Mouse (Mus musculus) ovary, postnatal 36 days (tissue): Measurements from ENCODE around the gene Gm3696.
"Not testable (repeated sequence)": the region's sequence is repeated elsewhere in the genome, so short reads cannot be mapped to it uniquely, and the experiment has no call there.

Experiments used
- DNase-seq: peaks from one replicate; pipeline ENCODE4 v3.0.0; 2022; ENCODE audit warnings: low spot score, mixed read lengths

The Gm3696 gene

DNA sequence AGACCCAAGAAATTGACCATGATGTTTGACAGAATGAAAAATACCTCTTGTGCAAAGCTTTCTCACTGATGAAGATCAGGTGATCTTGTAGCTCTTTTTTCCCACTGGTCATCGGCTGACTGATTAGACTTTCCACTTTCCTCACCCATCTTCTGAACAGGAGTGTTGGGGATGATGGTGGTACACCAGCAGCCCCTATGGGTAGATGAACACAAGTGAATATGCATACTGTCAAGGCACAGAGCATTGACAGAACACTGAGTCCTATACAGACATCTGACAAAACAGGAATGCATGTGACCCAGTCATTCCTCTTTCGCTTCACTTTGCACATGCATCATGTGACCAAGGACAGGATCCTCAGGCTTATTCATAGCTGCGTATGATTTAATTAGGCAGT is at the start of gene Gm3696:
Gm3696 (minus strand) TSS at position 101 of the 400 bp plus-strand sequence.
- not testable (repeated sequence) for DNase-seq

DNA sequence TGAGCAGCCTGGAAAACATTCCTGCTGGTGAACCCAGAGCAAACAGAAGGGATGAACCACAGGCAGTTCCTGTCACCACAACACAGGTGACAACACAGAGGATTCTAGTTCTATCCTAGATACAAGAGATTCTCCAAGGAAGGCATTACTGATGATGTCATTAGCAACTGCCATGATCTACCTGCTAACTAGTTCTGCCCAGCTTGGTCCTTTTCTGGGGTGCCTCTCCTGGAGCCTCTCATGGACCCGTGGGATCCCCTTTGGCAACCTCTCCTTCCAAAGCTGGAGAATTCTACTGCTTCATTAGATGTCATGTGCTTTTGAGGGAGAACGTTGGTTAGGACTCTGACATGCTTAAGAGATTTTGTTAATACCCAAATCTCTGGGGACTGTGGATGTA is 24.9 kb upstream of the Gm3696 start, which contains the start of gene Gm6676:
Gm6676 (minus strand) TSS at position 101 of the 400 bp plus-strand sequence.
- DNase-seq, result not testable (repeated sequence)

DNA sequence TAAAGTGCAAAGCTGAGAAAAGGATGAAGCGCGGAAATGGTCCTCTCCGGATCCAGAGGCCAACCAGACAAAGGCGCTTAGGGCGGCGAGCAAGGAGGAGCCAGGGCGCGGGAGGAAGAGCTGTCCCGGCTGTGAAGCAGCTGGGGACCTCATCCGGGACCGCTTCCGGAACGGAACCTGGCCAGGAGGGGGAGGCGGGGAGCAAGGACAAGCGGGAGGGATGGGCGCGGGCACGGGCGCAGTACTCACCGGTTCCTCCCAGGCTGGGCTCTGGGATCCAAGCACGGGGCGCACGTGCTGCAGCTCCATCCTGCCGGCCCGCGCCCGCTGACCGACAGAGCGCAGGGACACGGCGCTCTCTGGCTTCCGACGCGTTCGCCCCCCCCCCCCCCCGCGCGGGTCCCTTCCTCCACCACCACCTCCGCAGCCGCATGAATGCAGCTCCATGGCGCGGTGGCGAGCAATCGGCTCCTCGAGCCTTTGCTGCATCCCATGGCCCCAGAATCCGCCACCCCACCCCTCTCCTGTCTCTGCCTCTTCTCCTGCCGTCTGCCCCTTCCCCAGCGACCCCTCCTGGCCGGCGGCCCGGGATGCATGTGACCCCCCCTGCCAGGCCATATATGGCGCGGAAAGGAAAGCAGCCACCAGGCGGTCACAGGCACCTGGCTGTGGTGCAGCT is 4.8 kb upstream of the Gm3696 start:
- not testable (repeated sequence) for DNase-seq

DNA sequence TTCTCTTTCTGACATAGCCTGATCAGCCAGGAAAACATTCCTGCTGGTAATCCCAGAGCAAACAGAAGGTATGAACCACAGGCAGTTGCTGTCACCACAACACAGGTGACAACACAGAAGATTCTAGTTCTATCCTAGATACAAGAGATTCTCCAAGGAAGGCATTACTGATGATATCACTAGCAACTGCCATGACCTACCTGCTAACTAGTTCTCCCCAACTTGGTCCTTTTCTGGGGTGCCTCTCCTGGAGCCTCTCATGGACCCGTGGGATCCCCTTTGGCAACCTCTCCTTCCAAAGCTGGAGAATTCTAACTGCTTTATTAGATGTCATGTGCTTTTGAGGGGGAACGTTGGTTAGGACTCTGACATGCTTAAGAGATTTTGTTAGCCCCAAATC is 55.6 kb downstream of the Gm3696 start, which contains the start of gene Gm3685:
Gm3685 (minus strand) TSS at position 101 of the 400 bp plus-strand sequence.
- not testable (repeated sequence) for DNase-seq
